Mouse (Mus musculus) right cerebral cortex, postnatal 36 days (tissue): Measurements from ENCODE around the gene Rpl27.
"Not testable (repeated sequence)": the region's sequence is repeated elsewhere in the genome, so short reads cannot be mapped to it uniquely, and the experiment has no call there.

ENCODE experiments used
- DNase-seq, 2 experiments: peaks; one replicate each; pipeline ENCODE4 v3.0.0; 2022; ENCODE audit warnings: low spot score in 2 of 2, mixed read lengths in 1 of 2

Rpl27 gene

GRCm38 (mm10) chr11:101447786-101448185, 5.7 kb downstream of the Rpl27 start:
- no peak for DNase-seq

- no peak for DNase-seq
Observed at GRCm38 (mm10) chr11:101448274-101448746, 6.2 kb downstream of the Rpl27 start, which contains the start of gene Ifi35. Gene Ifi35, plus strand, starts transcription at chr11:101448407.

GRCm38 (mm10) chr11:101448899-101449298, 6.8 kb downstream of the Rpl27 start:
- DNase-seq: no peak

GRCm38 (mm10) chr11:101449596-101449995, 7.5 kb downstream of the Rpl27 start:
- DNase-seq: not testable (repeated sequence)

DNA sequence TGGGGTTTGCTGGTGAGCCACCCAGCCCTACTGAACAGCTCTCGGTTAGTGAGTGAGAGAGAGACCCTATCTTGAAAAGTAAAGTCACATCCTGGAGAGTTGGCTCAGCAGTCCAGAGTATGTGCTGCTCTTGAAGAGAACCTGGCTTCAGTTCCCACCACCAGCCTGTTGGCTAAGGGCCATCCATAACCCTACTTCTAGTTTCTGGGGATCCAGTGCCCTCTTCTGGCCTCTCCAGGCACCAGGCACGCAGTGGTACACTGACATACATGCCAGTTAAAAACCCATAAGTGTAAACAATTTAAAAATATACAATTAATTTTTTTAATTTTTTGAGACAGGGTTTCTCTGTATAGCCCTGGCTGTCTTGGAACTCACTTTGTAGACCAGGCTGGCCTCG, 8.3 kb downstream of the Rpl27 start:
- DNase-seq: no peak

GRCm38 (mm10) chr11:101451536-101451935, 9.4 kb downstream of the Rpl27 start:
- DNase-seq: no peak

DNA sequence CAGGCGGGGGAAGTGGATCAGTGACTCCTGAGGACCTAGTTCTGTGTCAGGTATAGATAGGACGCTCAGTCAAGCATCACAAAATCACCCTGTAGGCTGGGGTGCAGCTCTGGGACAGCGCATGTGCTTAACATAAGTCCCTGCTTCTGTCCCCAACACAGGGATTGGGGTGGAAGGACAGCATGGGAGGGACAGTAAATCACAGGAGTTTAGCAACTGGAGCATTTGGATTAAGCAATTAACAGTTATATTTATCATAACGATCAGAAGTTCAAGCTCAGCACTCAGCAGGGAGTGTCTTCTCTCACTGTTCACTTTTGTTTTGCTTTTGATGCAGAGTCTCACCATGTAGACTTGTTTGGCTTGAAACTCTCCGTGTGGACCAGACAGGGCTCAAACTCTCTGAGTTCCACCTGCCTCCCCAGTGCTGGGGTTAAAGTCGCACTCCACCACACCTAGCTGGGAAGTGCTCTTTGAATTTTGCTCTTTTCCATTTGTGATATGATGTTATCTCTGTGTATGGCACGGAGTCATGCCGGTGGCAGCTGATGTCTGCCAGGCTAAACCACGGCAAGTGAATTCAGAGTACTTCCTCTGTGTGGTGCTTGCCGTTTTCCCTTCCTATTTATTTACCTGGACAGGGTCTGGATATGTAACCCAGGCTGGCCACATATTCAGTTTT, 10.1 kb downstream of the Rpl27 start:
- no peak for DNase-seq

GRCm38 (mm10) chr11:101454702-101455101, 12.6 kb downstream of the Rpl27 start:
- no peak for DNase-seq

DNA sequence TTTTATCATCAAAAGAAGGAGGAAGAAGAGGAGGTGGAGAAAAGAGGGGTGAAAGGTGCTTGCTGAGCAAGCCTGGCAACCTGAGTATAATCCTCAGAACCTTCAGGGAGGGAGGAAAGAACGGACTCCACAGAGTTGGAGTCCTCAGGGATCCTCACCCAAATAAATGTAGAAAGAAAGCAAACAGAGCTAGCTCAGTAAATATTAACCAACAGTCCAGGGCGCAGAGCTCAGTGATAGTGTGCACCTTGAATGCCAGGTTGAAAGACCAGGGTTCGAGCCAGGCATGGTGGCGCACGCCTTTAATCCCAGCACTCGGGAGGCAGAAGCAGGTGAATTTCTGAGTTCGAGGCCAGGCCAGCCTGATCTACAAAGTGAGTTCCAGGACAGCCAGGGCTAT, 13.5 kb downstream of the Rpl27 start:
- no peak for DNase-seq

DNA sequence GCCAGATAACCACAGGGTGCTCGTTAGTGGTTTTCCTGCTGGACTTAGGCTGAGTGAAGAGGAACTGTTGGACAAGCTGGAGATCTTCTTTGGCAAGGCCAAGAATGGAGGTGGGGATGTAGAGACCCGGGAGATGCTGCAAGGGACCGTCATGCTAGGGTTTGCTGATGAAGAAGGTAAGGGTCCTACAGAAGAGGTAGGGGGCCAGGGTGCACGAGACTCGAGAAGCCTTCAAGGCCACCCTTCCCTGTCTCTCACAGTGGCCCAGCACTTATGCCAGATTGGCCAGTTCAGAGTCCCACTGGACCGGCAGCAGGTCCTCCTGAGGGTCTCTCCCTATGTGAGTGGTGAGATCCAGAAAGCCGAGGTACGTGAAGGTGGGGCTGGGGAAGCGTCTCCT, 15.5 kb downstream of the Rpl27 start:
- DNase-seq: no peak

- DNase-seq: no peak
Observed at GRCm38 (mm10) chr11:101458217-101458616, 16.1 kb downstream of the Rpl27 start.

GRCm38 (mm10) chr11:101459716-101460115, 17.6 kb downstream of the Rpl27 start:
- DNase-seq: no peak

GRCm38 (mm10) chr11:101460321-101460720, 18.2 kb downstream of the Rpl27 start:
- DNase-seq: no peak

GRCm38 (mm10) chr11:101462141-101462540, 20.0 kb downstream of the Rpl27 start:
- no peak for DNase-seq

GRCm38 (mm10) chr11:101462583-101463440, 20.7 kb downstream of the Rpl27 start:
- no peak for DNase-seq

GRCm38 (mm10) chr11:101464211-101465100, 22.4 kb downstream of the Rpl27 start, which contains the start of gene Rnd2:
Gene Rnd2, plus strand, starts transcription at chr11:101464999.
- DNase-seq: no peak

DNA sequence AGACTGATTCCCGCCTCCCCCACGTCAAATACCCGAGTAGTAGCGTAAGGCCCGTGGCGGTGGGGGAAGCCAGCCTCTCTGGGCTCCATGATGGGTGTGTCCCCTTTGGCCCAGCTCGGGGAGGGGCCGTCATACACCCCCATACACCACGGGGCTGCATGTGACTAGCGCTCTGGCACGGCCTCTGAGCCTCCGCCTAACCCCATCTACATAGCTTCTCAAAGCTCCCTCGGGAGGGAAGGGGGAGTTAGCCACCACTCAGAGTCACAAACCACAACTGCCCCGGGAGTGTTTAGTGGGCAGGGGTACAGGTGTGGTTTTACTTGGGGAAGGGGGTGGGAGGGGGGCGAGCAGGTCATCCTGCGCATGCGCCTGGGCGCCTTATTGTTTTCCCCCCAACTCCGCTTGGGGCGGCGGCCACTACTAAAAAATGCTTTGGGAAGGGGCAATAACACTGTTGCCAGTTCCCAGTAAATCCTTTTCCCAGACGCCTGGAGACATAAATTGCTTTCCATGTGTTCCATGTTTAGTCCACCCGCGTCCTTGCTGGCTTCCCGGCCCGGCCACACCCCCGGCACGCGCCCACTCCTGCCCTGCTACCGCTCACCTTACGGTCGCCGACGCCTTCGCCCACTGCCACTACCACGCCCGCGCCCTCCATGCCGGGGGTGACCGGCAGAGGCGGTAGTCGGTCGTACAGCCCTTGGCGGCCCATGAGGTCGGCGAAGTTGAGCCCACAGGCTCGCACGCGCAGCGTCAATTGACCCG, 23.2 kb downstream of the Rpl27 start:
- DNase-seq: no peak

DNA sequence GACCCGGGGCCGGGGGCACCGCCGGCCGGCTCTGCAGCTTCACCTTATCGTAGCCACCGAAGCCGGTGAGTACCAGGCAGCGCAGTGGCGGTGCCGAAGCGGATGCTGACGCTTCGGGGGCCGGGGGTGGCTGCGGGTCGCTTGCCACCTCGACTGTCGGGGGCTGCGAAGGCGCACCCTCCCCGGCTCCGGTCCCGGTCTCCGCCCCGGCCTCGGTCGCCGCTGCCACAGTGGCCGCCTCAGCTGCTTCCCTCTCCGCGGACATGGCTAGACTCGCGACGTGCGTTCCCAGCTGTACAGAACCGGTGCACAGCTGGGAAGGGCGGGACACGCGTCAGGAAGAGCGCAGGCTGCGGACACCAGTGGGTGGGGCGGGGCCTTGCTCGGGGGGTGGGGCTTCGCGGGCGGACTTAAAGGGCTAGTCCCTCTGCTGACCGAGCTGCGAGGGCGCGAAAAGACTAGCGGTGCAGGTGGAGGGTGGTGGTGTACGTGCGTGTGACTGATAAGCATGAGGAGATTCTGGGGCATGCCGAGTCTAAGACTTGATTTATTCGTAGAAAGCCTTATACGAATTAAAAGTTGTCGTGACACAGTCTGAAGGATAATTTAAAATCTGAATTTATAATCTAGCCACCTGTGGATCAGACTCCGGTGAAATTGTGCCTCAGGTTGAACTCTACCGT, 23.9 kb downstream of the Rpl27 start, which contains the start of gene Vat1:
TSS of gene Vat1 (minus strand) at position 362 of the 683 bp plus-strand sequence.
- peak; percentile 47 to 48 for DNase-seq

DNA sequence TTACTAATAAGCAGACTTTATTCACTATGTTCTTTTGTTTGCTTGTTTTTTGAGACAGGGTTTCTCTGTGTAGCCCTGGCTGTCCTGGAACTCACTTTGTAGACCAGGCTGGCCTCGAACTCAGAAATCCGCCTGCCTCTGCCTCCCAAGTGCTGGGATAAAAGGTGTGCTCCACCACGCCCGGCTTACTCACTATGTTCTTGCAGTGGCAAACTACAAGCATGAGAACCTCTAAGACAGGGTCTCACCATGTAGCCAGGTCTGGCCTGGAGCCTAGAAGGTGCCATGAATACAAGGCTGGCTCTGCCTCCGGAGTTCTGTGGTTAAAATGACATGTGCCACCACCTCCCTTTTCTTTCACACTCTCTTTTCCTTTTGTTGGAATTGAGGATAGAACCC, 24.5 kb downstream of the Rpl27 start:
- DNase-seq: not testable (repeated sequence)
